Mouse (Mus musculus): ENCODE measurements around the gene Atxn7l3.

The Atxn7l3 gene

DNA sequence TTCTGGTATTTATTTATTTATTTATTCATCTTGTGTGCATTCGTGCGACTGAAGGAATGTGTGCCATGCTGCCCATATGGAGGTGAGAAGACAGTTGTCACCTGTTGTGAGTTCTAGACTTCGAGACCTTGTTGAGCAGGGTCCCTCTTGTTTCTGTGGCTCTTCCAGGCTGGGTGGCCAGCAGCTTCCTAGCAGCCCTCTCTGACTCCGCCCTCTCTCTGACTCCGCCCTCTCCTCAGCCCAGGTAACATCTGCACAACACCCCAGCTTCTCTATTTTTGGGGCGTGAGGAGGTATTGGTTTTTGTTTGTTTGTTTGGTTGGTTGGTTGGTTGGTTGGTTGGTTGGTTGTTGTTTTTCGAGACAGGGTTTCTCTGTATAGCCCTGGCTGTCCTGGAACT lies 31.4 kb upstream of the Atxn7l3 start:
- CTCF ChIA-PET: interaction anchor here (0.6 to 2.4 kb wide), 24 partner anchors 9 to 865 kb away, joined by 3 to 14 read pairs (median 4); partner anchors contain the start of gene Ubtf (in 1 of the 4)

GRCm38 (mm10) chr11:102327250-102327649 lies 30.8 kb upstream of the Atxn7l3 start:
- ChIA-PET POLR2A (interaction anchor here (0.6 to 42.0 kb wide), 46 partner anchors 8 to 1617 kb away, joined by 3 to 1349 read pairs (median 5); partner anchors contain the start of genes Ubtf (in 4 of the 4), Slc25a39 (in 3 of the 4), Grn (in 2 of the 4) and Rundc3a (in 2 of the 4)), CTCF (interaction anchor here (0.5 to 2.2 kb wide), 20 partner anchors 8 to 352 kb away, joined by 3 to 9 read pairs (median 4); partner anchors contain the start of gene Ubtf (in 1 of the 4))

More for the DNA sequence above, 31.4 kb upstream of the Atxn7l3 start:
- POLR2A ChIA-PET: interaction anchor here (0.5 to 42.0 kb wide), 48 partner anchors 7 to 1616 kb away, joined by 3 to 1349 read pairs (median 5); partner anchors contain the start of genes Ubtf (in 4 of the 4), Slc25a39 (in 3 of the 4), Grn (in 2 of the 4) and Rundc3a (in 2 of the 4)

- ChIA-PET CTCF (interaction anchor here in 3 of 4 experiments (0.6 to 1.0 kb wide), 5 partner anchors 11 to 1196 kb away, joined by 3 to 4 read pairs (median 3); no protein-coding TSS in a partner anchor), POLR2A (interaction anchor here (0.6 to 42.0 kb wide), 15 partner anchors 3 to 189 kb away, joined by 3 to 1349 read pairs (median 33); partner anchors contain the start of genes Slc25a39 (in 4 of the 4), Rundc3a (in 2 of the 4) and Ubtf (in 1 of the 4))
Observed at GRCm38 (mm10) chr11:102323516-102323915, 27.1 kb upstream of the Atxn7l3 start.

DNA sequence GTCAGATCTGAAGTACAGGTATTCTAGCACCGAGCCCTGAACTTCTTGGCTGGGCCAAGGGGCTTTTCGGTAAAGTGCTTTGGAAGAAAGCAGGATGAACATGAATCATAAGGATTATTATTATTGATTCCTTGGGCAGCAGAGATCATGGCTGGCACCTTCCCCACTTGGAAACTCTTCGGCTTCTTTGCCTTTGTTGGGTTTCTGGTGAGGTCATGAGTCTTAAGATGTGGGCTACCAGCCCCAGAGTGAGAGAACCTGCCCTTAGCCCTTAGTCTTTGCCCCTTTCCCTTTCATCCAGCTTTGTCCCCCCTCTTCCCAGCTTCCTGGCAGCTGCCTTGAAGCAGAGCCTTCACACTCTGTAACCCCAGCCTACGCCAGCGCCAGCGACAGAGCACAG lies 25.5 kb upstream of the Atxn7l3 start:
- ChIA-PET CTCF (interaction anchor here in 1 of 4 experiments (0.6 kb wide), 1 partner anchor 13 kb away, joined by 4 read pairs; no protein-coding TSS in a partner anchor), POLR2A (interaction anchor here (0.8 to 42.0 kb wide), 24 partner anchors 5 to 123 kb away, joined by 3 to 1349 read pairs (median 28); partner anchors contain the start of genes Slc25a39 (in 4 of the 4), Grn (in 2 of the 4), Rundc3a (in 2 of the 4) and BC030867 (in 1 of the 4))

DNA sequence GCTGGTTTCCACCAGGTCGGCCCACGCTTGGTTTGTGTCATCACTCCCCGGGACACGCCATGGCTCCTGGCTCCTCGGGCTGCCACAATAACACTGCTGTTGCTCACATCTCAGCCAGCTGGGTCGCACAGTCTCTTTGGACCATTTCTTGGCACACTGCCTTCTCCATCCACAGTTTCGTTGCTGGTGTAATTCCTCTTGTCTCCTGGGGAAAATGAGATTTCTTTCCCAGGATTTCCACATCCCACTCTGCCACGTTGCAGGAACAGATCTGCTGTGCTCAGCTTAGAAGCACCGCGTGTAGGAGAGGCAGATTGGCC lies 24.2 kb upstream of the Atxn7l3 start:
- POLR2A ChIA-PET: interaction anchor here (0.6 to 42.0 kb wide), 54 partner anchors 6 to 380 kb away, joined by 3 to 1349 read pairs (median 4); partner anchors contain the start of genes Grn (in 4 of the 4), Slc25a39 (in 4 of the 4), Rundc3a (in 3 of the 4) and Tmub2 (in 3 of the 4)
- CTCF ChIA-PET: interaction anchor here in 3 of 4 experiments (0.6 to 3.3 kb wide), 13 partner anchors 9 to 127 kb away, joined by 3 to 12 read pairs (median 3); partner anchors contain the start of gene Fam171a2 (in 1 of the 3)

DNA sequence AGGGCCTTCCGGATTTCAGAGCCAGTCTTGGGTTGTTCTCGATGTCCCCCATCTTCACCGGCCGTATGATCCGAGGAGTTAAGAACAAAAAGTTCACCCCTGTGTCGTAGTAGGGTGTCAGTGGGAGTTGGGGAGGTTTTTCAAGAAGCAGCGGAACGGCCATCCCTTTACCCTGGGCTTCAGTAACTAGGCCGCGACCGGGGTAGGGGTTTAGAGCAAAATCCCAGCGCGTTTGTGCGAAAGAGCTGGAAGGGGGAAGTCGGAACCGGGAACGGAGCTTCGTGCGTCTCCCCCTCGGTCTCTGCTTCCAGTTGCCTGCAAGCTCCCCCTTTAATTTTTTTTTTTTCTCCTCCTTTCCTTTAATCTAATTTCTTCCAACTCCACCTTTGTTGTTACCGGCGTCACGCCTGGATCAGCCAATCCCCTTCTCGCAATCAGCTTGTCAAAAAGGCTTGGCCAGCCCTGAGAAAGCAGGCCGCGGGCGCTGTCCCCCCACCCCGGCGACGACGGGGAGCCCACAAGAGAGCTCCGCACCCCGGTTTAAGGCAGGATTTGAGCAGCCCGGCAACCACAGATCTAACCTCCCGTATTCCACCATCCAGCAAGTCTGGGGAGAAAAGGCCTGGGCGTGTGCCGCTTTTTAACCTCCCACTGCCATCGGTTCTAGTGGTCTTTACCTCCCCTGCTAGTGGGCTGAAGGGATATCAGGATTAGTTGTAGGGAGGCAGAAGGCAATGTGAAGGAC lies 23.7 kb upstream of the Atxn7l3 start:
- CTCF ChIA-PET: interaction anchor here in 3 of 4 experiments (0.5 to 3.3 kb wide), 17 partner anchors 9 to 127 kb away, joined by 3 to 12 read pairs (median 3); partner anchors contain the start of gene Fam171a2 (in 1 of the 3)
- POLR2A ChIA-PET: interaction anchor here (0.6 to 42.0 kb wide), 69 partner anchors 7 to 1060 kb away, joined by 3 to 1349 read pairs (median 4); partner anchors contain the start of genes Grn (in 4 of the 4), Rundc3a (in 4 of the 4), Slc25a39 (in 4 of the 4) and Tmub2 (in 3 of the 4)

- POLR2A ChIA-PET: interaction anchor here (0.5 to 42.0 kb wide), 69 partner anchors 8 to 838 kb away, joined by 3 to 1349 read pairs (median 5); partner anchors contain the start of genes Slc25a39 (in 4 of the 4), Grn (in 3 of the 4), Rundc3a (in 3 of the 4) and Atxn7l3 (in 2 of the 4)
- CTCF ChIA-PET: interaction anchor here (0.6 to 3.3 kb wide), 15 partner anchors 8 to 271 kb away, joined by 3 to 12 read pairs (median 4); partner anchors contain the start of genes Grn (in 1 of the 4) and Slc25a39 (in 1 of the 4)
Observed at GRCm38 (mm10) chr11:102319410-102319792, 23.0 kb upstream of the Atxn7l3 start, which contains the start of gene Ubtf. Ubtf (minus strand) TSS chr11:102319742.

DNA sequence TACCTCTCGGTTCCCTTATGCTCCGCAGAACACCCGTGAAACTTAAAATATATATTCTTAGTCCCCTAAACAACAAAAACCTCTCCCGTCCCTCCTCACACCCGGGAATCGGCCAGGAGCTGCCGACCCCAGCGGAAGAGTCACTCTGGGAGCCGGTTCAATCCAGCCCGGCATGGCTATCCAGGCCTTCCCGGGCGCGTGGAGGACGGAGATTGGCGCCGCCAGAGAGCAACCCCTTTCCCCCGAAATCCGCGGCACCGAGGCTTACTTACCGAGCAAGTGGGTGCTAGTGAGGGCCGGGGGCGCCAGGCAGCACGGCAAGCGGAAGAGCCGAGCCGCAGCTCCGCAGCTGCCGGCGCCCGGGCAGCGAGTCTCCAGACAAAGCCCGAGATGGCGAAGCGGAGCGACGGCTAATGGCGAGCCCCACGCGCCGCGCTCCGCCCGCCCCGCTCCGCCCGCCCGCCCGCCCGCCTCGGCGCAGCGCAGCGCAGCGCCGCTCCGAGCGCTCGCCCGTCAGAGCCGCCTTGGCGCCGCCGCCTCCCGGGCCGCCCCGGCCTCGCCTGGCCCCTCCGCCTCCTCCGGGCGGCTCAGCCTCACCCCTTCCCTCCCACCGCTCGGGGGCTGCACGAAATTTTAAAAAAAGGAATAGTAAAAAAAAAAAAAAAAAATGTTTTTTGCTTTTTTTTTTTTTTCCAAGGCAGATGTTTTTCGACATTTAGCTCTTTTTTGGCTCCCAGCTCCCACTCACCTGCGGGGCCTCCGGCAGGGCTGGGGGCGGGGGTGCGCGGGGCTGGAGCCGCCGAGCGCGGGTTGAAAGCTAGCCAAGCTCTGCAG lies 22.4 kb upstream of the Atxn7l3 start:
- ChIA-PET POLR2A (interaction anchor here (0.5 to 42.0 kb wide), 71 partner anchors 7 to 837 kb away, joined by 3 to 1349 read pairs (median 4); partner anchors contain the start of genes Rundc3a (in 4 of the 4), Slc25a39 (in 4 of the 4), Atxn7l3 (in 3 of the 4) and Grn (in 3 of the 4)), CTCF (interaction anchor here (0.6 to 3.3 kb wide), 16 partner anchors 9 to 271 kb away, joined by 3 to 12 read pairs (median 4); partner anchors contain the start of genes Grn (in 2 of the 4) and Slc25a39 (in 1 of the 4))

DNA sequence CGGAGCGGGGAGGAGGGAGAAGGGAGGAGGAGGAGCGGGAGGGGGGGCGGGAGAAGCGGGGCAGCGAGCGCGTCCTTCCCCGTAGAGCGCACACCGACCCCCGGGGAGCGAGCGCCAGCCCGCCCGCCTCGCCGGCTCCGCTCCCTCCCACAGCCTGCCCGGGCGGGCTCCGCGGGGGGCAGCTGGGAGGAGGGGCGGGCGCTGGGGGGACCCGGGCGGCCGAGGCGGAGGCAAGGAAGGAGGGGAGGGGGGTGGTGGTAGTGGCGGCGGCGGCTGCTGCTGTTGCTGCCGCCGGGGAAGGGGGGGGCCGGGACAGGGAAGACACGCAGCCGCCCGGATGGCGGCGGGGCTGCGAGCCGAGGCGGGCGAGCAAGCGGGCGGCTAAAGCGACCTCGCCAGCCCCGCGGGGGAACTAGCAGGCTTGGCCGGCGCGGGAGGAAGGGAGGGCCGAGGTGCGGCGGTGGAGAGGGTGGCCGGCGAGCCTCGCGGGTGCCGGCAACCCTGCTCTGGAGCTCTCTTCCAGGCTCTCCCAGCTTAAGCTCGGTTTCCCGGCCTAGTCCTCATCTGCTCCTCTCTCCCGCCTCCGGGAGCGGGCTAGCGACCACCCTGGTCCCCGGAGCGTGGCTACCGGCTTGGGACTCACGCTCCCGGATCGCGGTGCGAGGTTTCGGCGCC lies 21.6 kb upstream of the Atxn7l3 start:
- ChIA-PET POLR2A (interaction anchor here (0.6 to 42.0 kb wide), 44 partner anchors 6 to 262 kb away, joined by 3 to 1349 read pairs (median 8); partner anchors contain the start of genes Slc25a39 (in 4 of the 4), Rundc3a (in 3 of the 4), Atxn7l3 (in 2 of the 4) and Asb16 (in 1 of the 4)), CTCF (interaction anchor here in 3 of 4 experiments (0.5 to 3.3 kb wide), 17 partner anchors 9 to 321 kb away, joined by 3 to 12 read pairs (median 3); partner anchors contain the start of genes Grn (in 2 of the 3) and Slc25a39 (in 2 of the 3))

- CTCF ChIA-PET: interaction anchor here (0.5 to 3.3 kb wide), 18 partner anchors 8 to 321 kb away, joined by 3 to 12 read pairs (median 4); partner anchors contain the start of genes Grn (in 2 of the 4) and Slc25a39 (in 1 of the 4)
- POLR2A ChIA-PET: interaction anchor here (0.6 to 42.0 kb wide), 37 partner anchors 6 to 208 kb away, joined by 3 to 1349 read pairs (median 11); partner anchors contain the start of genes Slc25a39 (in 4 of the 4), Atxn7l3 (in 2 of the 4), Rundc3a (in 2 of the 4) and Tmub2 (in 2 of the 4)
Observed at GRCm38 (mm10) chr11:102317298-102317900, 21.0 kb upstream of the Atxn7l3 start.

DNA sequence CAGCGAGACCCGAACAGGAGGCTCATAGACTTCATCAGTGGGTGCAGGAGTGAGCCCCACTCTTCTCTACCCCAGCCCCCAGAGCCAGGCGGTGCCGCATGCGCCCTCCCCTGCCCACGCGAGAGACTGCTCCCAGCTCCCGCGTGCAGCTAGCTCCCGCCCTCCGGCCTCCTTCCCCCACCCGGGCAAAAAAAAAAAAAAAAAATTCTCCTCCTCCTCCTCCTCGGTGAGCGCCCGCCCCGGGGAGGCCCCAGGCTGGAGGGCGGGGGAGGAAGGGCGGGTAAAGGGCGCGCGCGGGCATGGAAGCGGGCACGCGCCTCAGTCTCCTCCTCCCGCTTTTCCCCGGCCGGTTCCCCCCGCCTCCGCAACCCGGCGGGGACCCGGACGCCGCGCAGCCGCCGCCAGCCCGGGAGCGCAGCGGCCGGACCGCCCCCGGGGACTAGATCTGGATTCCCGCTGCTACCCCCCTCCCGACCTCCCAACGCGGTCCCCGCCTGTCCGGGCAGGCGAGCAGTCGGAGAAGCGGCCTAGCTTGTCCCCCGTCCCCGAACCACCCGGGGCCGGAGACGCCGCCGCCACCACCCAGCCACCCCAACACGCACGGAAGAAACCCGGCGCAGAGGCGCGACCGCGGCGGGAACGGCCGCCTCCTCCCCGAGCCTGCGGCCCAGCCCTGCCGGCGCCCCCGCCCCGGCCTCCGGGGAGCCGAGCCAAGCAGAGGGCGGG lies 20.3 kb upstream of the Atxn7l3 start:
- ChIA-PET POLR2A (interaction anchor here (0.6 to 42.0 kb wide), 54 partner anchors 5 to 1846 kb away, joined by 3 to 1349 read pairs (median 6); partner anchors contain the start of genes Slc25a39 (in 4 of the 4), Grn (in 3 of the 4), Rundc3a (in 3 of the 4) and Tmub2 (in 2 of the 4)), CTCF (interaction anchor here in 3 of 4 experiments (0.5 to 2.4 kb wide), 20 partner anchors 11 to 139 kb away, joined by 3 to 14 read pairs (median 4); partner anchors contain the start of genes Grn (in 2 of the 3), BC030867 (in 1 of the 3), Slc25a39 (in 1 of the 3) and Tmub2 (in 1 of the 3))

DNA sequence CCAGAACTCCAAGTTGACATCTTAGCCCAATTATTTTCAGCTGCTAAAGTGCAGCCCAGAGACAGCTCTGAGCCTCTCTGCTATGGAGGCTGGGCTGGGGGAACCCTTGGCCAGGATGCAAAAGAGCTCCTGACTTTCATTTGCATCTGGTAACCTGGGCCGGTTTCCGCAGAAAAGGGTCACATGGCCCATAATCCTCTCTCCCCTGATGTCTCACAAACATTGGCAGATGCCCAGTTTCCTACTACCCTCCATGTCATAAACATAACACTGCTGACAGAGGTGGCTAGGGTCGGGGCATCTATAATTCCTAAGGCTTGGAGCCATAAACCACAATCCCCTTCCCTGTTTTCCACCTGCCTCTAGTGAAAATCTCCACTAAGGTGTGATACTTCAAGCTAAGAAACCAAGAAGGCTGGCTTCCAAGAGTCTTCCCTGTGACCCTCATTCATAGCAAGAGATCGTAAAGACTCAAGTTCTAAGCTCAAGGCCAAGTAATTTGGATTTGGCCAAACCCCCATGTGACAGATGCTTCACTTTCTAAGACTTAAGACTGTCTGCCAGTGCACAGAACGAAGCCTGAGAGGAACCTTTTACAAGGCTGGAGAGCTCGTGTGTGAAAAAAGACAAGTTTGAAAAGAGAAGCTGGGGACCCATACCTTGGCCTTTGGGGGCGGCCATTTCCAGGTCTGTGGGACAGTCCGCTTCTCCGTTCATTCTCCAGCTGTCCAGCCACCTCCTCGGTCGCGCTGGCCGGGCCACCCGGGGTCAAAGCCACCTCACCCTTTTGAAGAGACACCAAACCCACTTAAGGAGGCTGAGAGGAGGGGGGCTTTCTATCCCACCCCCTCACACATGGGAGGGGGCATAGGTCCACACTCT lies 19.5 kb upstream of the Atxn7l3 start:
- ChIA-PET CTCF (interaction anchor here (0.6 to 2.4 kb wide), 17 partner anchors 31 to 140 kb away, joined by 3 to 14 read pairs (median 4); partner anchors contain the start of genes Grn (in 2 of the 4), BC030867 (in 1 of the 4), Slc25a39 (in 1 of the 4) and Tmub2 (in 1 of the 4)), POLR2A (interaction anchor here (0.6 to 42.0 kb wide), 61 partner anchors 4 to 1847 kb away, joined by 3 to 1349 read pairs (median 5); partner anchors contain the start of genes Grn (in 4 of the 4), Slc25a39 (in 4 of the 4), Rundc3a (in 3 of the 4) and Atxn7l3 (in 2 of the 4))

DNA sequence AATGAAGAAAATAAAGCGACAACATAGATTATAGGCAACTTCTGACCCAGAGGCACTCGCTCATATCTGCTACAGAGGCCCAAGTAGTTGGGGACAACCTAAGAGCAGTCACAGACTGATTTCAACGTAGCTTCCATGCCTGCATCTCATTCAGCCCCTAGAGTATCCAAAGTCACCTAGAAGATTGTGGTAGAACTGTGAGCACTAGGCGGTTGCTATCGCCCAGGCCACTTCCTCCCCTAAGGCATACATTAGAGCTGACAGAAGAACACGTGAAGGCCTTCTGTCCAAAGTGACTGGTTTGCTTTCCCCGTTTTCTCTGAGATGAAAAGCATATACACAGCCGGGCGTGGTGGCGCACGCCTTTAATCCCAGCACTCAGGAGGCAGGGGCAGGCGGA lies 17.9 kb upstream of the Atxn7l3 start:
- ChIA-PET CTCF (interaction anchor here in 3 of 4 experiments (0.5 to 0.8 kb wide), 5 partner anchors 102 to 167 kb away, joined by 3 to 4 read pairs (median 3); no protein-coding TSS in a partner anchor), POLR2A (interaction anchor here (0.6 to 42.0 kb wide), 25 partner anchors 3 to 847 kb away, joined by 3 to 1349 read pairs (median 10); partner anchors contain the start of genes Slc25a39 (in 4 of the 4), Rundc3a (in 3 of the 4), Atxn7l3 (in 2 of the 4) and Tmub2 (in 2 of the 4))
